Mouse (Mus musculus) midbrain, embryonic 10.5 days (tissue): ENCODE data around the gene Cd28. TPM values are rescaled to one million over a fixed set of nuclear protein-coding genes. Genes with fewer than 3 reads are reported as not detected.

Experiments
- DNase-seq: peaks from one replicate; pipeline ENCODE4 v3.0.0-alpha.2; 2017; ENCODE audit warnings: low spot score
- H3K27ac ChIP-seq: fragments of 300-500 bp; sonication (generic); replicated peaks from 2 replicates; pipeline ENCODE4 v1.5.1; 2016; ENCODE audit warnings: mild to moderate bottlenecking
- H3K27me3 ChIP-seq: fragments of 300-500 bp; sonication (generic); 2 replicates; pipeline ENCODE4 v1.6.1; 2016; ENCODE audit warnings: low read depth, mild to moderate bottlenecking; ENCODE audit not compliant: poor library complexity, severe bottlenecking
- H3K36me3 ChIP-seq: fragments of 300-500 bp; sonication (generic); 2 replicates; pipeline ENCODE4 v1.6.1; 2016; ENCODE audit warnings: mild to moderate bottlenecking, moderate library complexity
- H3K4me1 ChIP-seq: fragments of 300-500 bp; sonication (generic); 2 replicates; pipeline ENCODE4 v1.6.1; 2016
- H3K4me3 ChIP-seq: fragments of 300-500 bp; sonication (generic); 2 replicates; pipeline ENCODE4 v1.5.1; 2016; ENCODE audit warnings: mild to moderate bottlenecking, moderate library complexity
- H3K9me3 ChIP-seq: fragments of 300-500 bp; sonication (generic); replicated peaks from 2 replicates; pipeline ENCODE4 v1.6.1; 2016; ENCODE audit warnings: mild to moderate bottlenecking
- WGBS: fragments of 180-500 bp; shearing (Covaris S2); methylation state at CpG from one replicate; pipeline ENCODE4 v1.1.7; 2016; 5-methylcytosine and 5-hydroxymethylcytosine counted together
- polyA plus RNA-seq: library from polyadenylated mRNA; unstranded; fragments of >200 nt; fragmentation: Nextera tagmentation; extraction: Ambion mirVana; gene quantifications from 2 replicates; pipeline ENCODE4 v1.2.1, GENCODE M21; 2016

The Cd28 gene
- polyA plus RNA-seq, 1 experiment from 2014 or later, result 0.20 TPM

GRCm38 (mm10) chr1:60778465-60779115 lies 62.0 kb downstream of the Cd28 start:
- no peaks in the 10 kb centered on the region for H3K4me1 ChIP-seq
- no peak overlapping the region for H3K4me3 ChIP-seq
- H3K9me3 ChIP-seq, result no peaks in the 10 kb centered on the region
- DNase-seq, result no peak
- no peaks in the 10 kb centered on the region for H3K27me3 ChIP-seq
- no peak overlapping the region for H3K27ac ChIP-seq
- no peaks in the 10 kb centered on the region for H3K36me3 ChIP-seq
- WGBS, result 88% methylated on average over 8 of the region's 8 CpGs

GRCm38 (mm10) chr1:60779176-60779575 lies 62.6 kb downstream of the Cd28 start:
- Histone ChIP-seq H3K36me3 (no peaks in the 10 kb centered on the region), H3K27ac (no peak overlapping the region), H3K4me1 (no peaks in the 10 kb centered on the region), H3K27me3 (no peaks in the 10 kb centered on the region), H3K4me3 (no peak overlapping the region), H3K9me3 (no peaks in the 10 kb centered on the region)
- DNase-seq, result no peak
- 84% methylated on average over 2 of the region's 2 CpGs for WGBS

GRCm38 (mm10) chr1:60781666-60782065 lies 65.1 kb downstream of the Cd28 start:
- Histone ChIP-seq H3K4me1 (no peaks in the 10 kb centered on the region), H3K36me3 (no peaks in the 10 kb centered on the region), H3K27ac (no peak overlapping the region), H3K27me3 (no peaks in the 10 kb centered on the region), H3K9me3 (no peaks in the 10 kb centered on the region), H3K4me3 (no peak overlapping the region)
- no peak for DNase-seq
- 83% methylated on average over 4 of the region's 4 CpGs for WGBS

- H3K4me1 ChIP-seq, result no peaks in the 10 kb centered on the region
- H3K36me3 ChIP-seq, result no peaks in the 10 kb centered on the region
- no peaks in the 10 kb centered on the region for H3K27me3 ChIP-seq
- H3K27ac ChIP-seq, result no peak overlapping the region
- no peaks in the 10 kb centered on the region for H3K9me3 ChIP-seq
- DNase-seq, result no peak
- H3K4me3 ChIP-seq, result no peak overlapping the region
Observed at GRCm38 (mm10) chr1:60793717-60794116, 77.1 kb downstream of the Cd28 start.

GRCm38 (mm10) chr1:60795677-60796205 lies 79.1 kb downstream of the Cd28 start:
- Histone ChIP-seq H3K4me1 (no peaks in the 10 kb centered on the region), H3K36me3 (no peaks in the 10 kb centered on the region), H3K4me3 (no peak overlapping the region), H3K27me3 (no peaks in the 10 kb centered on the region), H3K27ac (no peak overlapping the region), H3K9me3 (no peaks in the 10 kb centered on the region)
- DNase-seq, result no peak
- WGBS, result 80% methylated on average over 3 of the region's 3 CpGs

- Histone ChIP-seq H3K27me3 (no peaks in the 10 kb centered on the region), H3K36me3 (no peaks in the 10 kb centered on the region), H3K27ac (no peak overlapping the region), H3K4me1 (no peaks in the 10 kb centered on the region), H3K9me3 (no peaks in the 10 kb centered on the region), H3K4me3 (no peak overlapping the region)
- DNase-seq, result no peak
- 86% methylated on average over 1 of the region's 1 CpGs for WGBS
Observed at GRCm38 (mm10) chr1:60799795-60800345, 83.3 kb downstream of the Cd28 start.

- no peak for DNase-seq
- no peak overlapping the region for H3K27ac ChIP-seq
- no peak overlapping the region for H3K4me3 ChIP-seq
- no peaks in the 10 kb centered on the region for H3K27me3 ChIP-seq
- H3K9me3 ChIP-seq, result no peaks in the 10 kb centered on the region
- no peaks in the 10 kb centered on the region for H3K36me3 ChIP-seq
- WGBS, result 88% methylated on average over 4 of the region's 4 CpGs
- no peaks in the 10 kb centered on the region for H3K4me1 ChIP-seq
Observed at GRCm38 (mm10) chr1:60801210-60801671, 84.6 kb downstream of the Cd28 start.

GRCm38 (mm10) chr1:60803128-60803824 lies 86.7 kb downstream of the Cd28 start:
- DNase-seq, result no peak
- Histone ChIP-seq H3K4me1 (no peaks in the 10 kb centered on the region), H3K9me3 (no peaks in the 10 kb centered on the region), H3K27me3 (no peaks in the 10 kb centered on the region), H3K27ac (no peak overlapping the region), H3K4me3 (no peak overlapping the region), H3K36me3 (no peaks in the 10 kb centered on the region)
- WGBS, result 85% methylated on average over 4 of the region's 4 CpGs

GRCm38 (mm10) chr1:60803825-60804696 lies 87.5 kb downstream of the Cd28 start:
- Histone ChIP-seq H3K4me3 (no peak overlapping the region), H3K27ac (no peak overlapping the region), H3K36me3 (no peaks in the 10 kb centered on the region), H3K27me3 (no peaks in the 10 kb centered on the region), H3K4me1 (no peaks in the 10 kb centered on the region), H3K9me3 (no peaks in the 10 kb centered on the region)
- no peak for DNase-seq
- WGBS, result 90% methylated on average over 6 of the region's 6 CpGs

GRCm38 (mm10) chr1:60805178-60805577 lies 88.6 kb downstream of the Cd28 start:
- Histone ChIP-seq H3K9me3 (no peaks in the 10 kb centered on the region), H3K27me3 (no peaks in the 10 kb centered on the region), H3K4me1 (peaks cover 10% of the 10 kb centered on the region), H3K27ac (no peak overlapping the region), H3K36me3 (no peaks in the 10 kb centered on the region), H3K4me3 (no peak overlapping the region)
- DNase-seq, result no peak
- 85% methylated on average over 1 of the region's 1 CpGs for WGBS

GRCm38 (mm10) chr1:60807748-60808147 lies 91.1 kb downstream of the Cd28 start:
- Histone ChIP-seq H3K4me1 (peaks cover 10% of the 10 kb centered on the region), H3K27ac (no peak overlapping the region), H3K9me3 (no peaks in the 10 kb centered on the region), H3K27me3 (no peaks in the 10 kb centered on the region), H3K36me3 (no peaks in the 10 kb centered on the region), H3K4me3 (no peak overlapping the region)
- 93% methylated on average over 1 of the region's 1 CpGs for WGBS
- no peak for DNase-seq

- Histone ChIP-seq H3K27ac (no peak overlapping the region), H3K9me3 (no peaks in the 10 kb centered on the region), H3K36me3 (no peaks in the 10 kb centered on the region), H3K4me3 (no peak overlapping the region), H3K4me1 (peaks cover 10% of the 10 kb centered on the region), H3K27me3 (no peaks in the 10 kb centered on the region)
- DNase-seq, result no peak
- 84% methylated on average over 2 of the region's 2 CpGs for WGBS
Observed at GRCm38 (mm10) chr1:60808466-60808865, 91.9 kb downstream of the Cd28 start.
